Mouse (Mus musculus): ENCODE measurements at regions not wholly inside any gene's neighbourhood (a gene's known extent, or its start where the extent isn't known, plus 50 kb on each side); places are given as distances from the start of the nearest gene placed in this dataset.

GRCm38 (mm10) chr11:12749245-12749644, 284.5 kb upstream of the Cobl start:
- Histone ChIP-seq H3K79me2 (replicated peaks; ENCODE audit: control insufficient read depth, extremely low read depth, insufficient read depth, poor library complexity, severe bottlenecking) (no peaks in the 10 kb centered on the region), H3K27ac (ENCODE audit: insufficient read depth, low read depth) (no peak overlapping the region), H3K27me3 (replicated peaks) (no peaks in the 10 kb centered on the region), H3K9ac (ENCODE audit: insufficient read depth, low read depth) (no peak overlapping the region), H3K36me3 (replicated peaks in 1 of 2; ENCODE audit: control insufficient read depth in 1 of 2, insufficient read depth in 1 of 2, low read length in 1 of 2) (no peaks in the 10 kb centered on the region), H3K4me1 (ENCODE audit: control insufficient read depth in 1 of 2, insufficient read depth in 2 of 2) (no peaks in the 10 kb centered on the region), H3K4me2 (ENCODE audit: insufficient read depth, low read depth, poor library complexity, severe bottlenecking) (no peak overlapping the region), H3K4me3 (replicated peaks in 1 of 3; ENCODE audit: low read depth in 2 of 3, low read length in 2 of 3, poor library complexity in 1 of 3) (no peak overlapping the region), H3K9me3 (replicated peaks; ENCODE audit: low read length) (peaks cover 15% of the 10 kb centered on the region)
- DNase-seq (ENCODE audit: extremely low read depth): no peak
- dilution Hi-C loops (cut with MboI; ENCODE audit: extremely low pct_ligation_motif_present, extremely low pct_unique_long_range_greater_than_20kb, low sequenced_read_pairs) (no loop called here), in situ Hi-C loops (cut with MboI; ENCODE audit: low pct_ligation_motif_present, low pct_unique_long_range_greater_than_20kb, low sequenced_read_pairs) (no loop called here)
- TF ChIP-seq HCFC1 (IDR thresholded peaks at IDR 0.05; ENCODE audit: low read depth, low read length) (no peak), SIN3A (IDR thresholded peaks at IDR 0.05; ENCODE audit: low read length) (no peak), MEF2A (IDR thresholded peaks at IDR 0.05; ENCODE audit: borderline replicate concordance, low read depth, low read length) (no peak), NELFE (IDR thresholded peaks at IDR 0.05; ENCODE audit: low read depth, low read length) (no peak), TCF12 (IDR thresholded peaks at IDR 0.05; ENCODE audit: low read depth, low read length) (no peak), IRF4 (IDR thresholded peaks at IDR 0.05; ENCODE audit: low read depth, low read length) (no peak), USF1 (IDR thresholded peaks at IDR 0.05; ENCODE audit: low read depth, low read length) (no peak), MAZ (IDR thresholded peaks at IDR 0.05; ENCODE audit: low read depth, low read length) (no peak), JUND (conservative IDR thresholded peaks at IDR 0.05; ENCODE audit: low read depth, low read length) (no peak), CTCF (conservative IDR thresholded peaks at IDR 0.05 in 1 of 2, IDR thresholded peaks at IDR 0.05 in 1 of 2; ENCODE audit: low read depth in 2 of 2, low read length in 2 of 2) (no peak), NRF1 (IDR thresholded peaks at IDR 0.05; ENCODE audit: low read depth, low read length) (no peak), RAD21 (IDR thresholded peaks at IDR 0.05; ENCODE audit: low read depth, low read length) (no peak), ZC3H11A (IDR thresholded peaks at IDR 0.05; ENCODE audit: low read depth, low read length) (no peak)

GRCm38 (mm10) chr11:12742159-12742523, 277.4 kb upstream of the Cobl start:
- Histone ChIP-seq H3K9ac (ENCODE audit: insufficient read depth, low read depth) (no peak overlapping the region), H3K27me3 (replicated peaks) (no peaks in the 10 kb centered on the region), H3K4me3 (replicated peaks in 1 of 3; ENCODE audit: low read depth in 2 of 3, low read length in 2 of 3, poor library complexity in 1 of 3) (no peak overlapping the region), H3K79me2 (replicated peaks; ENCODE audit: control insufficient read depth, extremely low read depth, insufficient read depth, poor library complexity, severe bottlenecking) (no peaks in the 10 kb centered on the region), H3K4me2 (ENCODE audit: insufficient read depth, low read depth, poor library complexity, severe bottlenecking) (no peak overlapping the region), H3K36me3 (replicated peaks in 1 of 2; ENCODE audit: control insufficient read depth in 1 of 2, insufficient read depth in 1 of 2, low read length in 1 of 2) (no peaks in the 10 kb centered on the region), H3K4me1 (ENCODE audit: control insufficient read depth in 1 of 2, insufficient read depth in 2 of 2) (no peaks in the 10 kb centered on the region), H3K27ac (ENCODE audit: insufficient read depth, low read depth) (no peak overlapping the region), H3K9me3 (replicated peaks; ENCODE audit: low read length) (peaks cover 42% of the 10 kb centered on the region)
- in situ Hi-C loops (cut with MboI; ENCODE audit: low pct_ligation_motif_present, low pct_unique_long_range_greater_than_20kb, low sequenced_read_pairs): no loop called here
- no peak for DNase-seq (ENCODE audit: extremely low read depth)
- TF ChIP-seq MAX (IDR thresholded peaks at IDR 0.05; ENCODE audit: low read length): no peak
- no peak for TF ChIP-seq POLR2A (IDR thresholded peaks at IDR 0.05; ENCODE audit: low read depth, low read length)
- no peak for TF ChIP-seq ZC3H11A (IDR thresholded peaks at IDR 0.05; ENCODE audit: low read depth, low read length)
- no peak for TF ChIP-seq E2F4 (IDR thresholded peaks at IDR 0.05; ENCODE audit: insufficient replicate concordance, low read depth, low read length)
- TF ChIP-seq NRF1 (IDR thresholded peaks at IDR 0.05; ENCODE audit: low read depth, low read length): no peak
- no peak for TF ChIP-seq RAD21 (IDR thresholded peaks at IDR 0.05; ENCODE audit: low read depth, low read length)
- no peak for TF ChIP-seq CHD1 (IDR thresholded peaks at IDR 0.05; ENCODE audit: low read depth, low read length)
- no peak for TF ChIP-seq RCOR1 (conservative IDR thresholded peaks at IDR 0.05; ENCODE audit: low read depth, low read length)
- TF ChIP-seq MAFK (IDR thresholded peaks at IDR 0.05; ENCODE audit: insufficient replicate concordance, low read length): no peak
- TF ChIP-seq ZMIZ1 (IDR thresholded peaks at IDR 0.05; ENCODE audit: low read depth, low read length): no peak
- no peak for TF ChIP-seq MXI1 (IDR thresholded peaks at IDR 0.05; ENCODE audit: low read depth, low read length)
- no peak for TF ChIP-seq CTCF (conservative IDR thresholded peaks at IDR 0.05 in 1 of 2, IDR thresholded peaks at IDR 0.05 in 1 of 2; ENCODE audit: low read depth in 2 of 2, low read length in 2 of 2)
- no peak for TF ChIP-seq MEF2A (IDR thresholded peaks at IDR 0.05; ENCODE audit: borderline replicate concordance, low read depth, low read length)
- TF ChIP-seq HCFC1 (IDR thresholded peaks at IDR 0.05; ENCODE audit: low read depth, low read length): no peak
- TF ChIP-seq USF1 (IDR thresholded peaks at IDR 0.05; ENCODE audit: low read depth, low read length): no peak
- dilution Hi-C loops (cut with MboI; ENCODE audit: extremely low pct_ligation_motif_present, extremely low pct_unique_long_range_greater_than_20kb, low sequenced_read_pairs): no loop called here

All from CH12.LX (cell line).